Mouse (Mus musculus) T-cell, adult 66 days (primary cell): ENCODE data around the gene Ubxn10. TPM values are rescaled to one million over a fixed set of nuclear protein-coding genes. Genes with fewer than 3 reads are reported as not detected.

ENCODE experiments used
- total RNA-seq, 2 experiments: library from RNA; stranded (reverse); gene quantifications; 3 replicates in 1 of 2; 4 replicates in 1 of 2; pipeline ENCODE4 v1.2.4; 2023

The Ubxn10 gene
- total RNA-seq, result under 1 TPM; 0.20 to 0.24 TPM

DNA sequence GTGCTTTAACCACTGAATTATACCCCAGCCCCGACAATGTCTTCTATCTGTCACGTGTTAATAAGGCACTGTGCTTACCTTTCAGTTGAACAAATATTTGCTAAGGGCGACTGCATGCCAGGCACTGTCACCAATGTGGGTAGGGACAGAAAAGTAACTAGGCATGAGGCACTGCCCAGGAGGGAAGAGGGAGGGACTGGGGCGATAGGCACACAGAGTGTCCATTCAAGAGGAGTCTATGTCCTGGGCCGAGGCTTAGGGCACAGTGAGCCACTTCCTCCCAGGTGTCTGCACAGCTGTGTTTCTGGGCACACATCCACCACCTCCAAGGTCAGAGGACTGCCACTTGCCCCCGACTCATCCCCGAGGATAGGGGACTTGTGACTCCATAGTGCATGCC is at the start of gene Ubxn10:
Gene Ubxn10 (minus strand): TSS at position 137 of the 400 bp plus-strand sequence.

GRCm38 (mm10) chr4:138775435-138775834 is 38.5 kb upstream of the Ubxn10 start, which contains the start of gene Pla2g2d:
TSS of gene Pla2g2d (plus strand) at chr4:138775735.

GRCm38 (mm10) chr4:138757416-138757815 is 20.4 kb upstream of the Ubxn10 start, which contains the start of gene Pla2g2f:
TSS of gene Pla2g2f (minus strand) at chr4:138757626.

GRCm38 (mm10) chr4:138724354-138725126 is 12.4 kb downstream of the Ubxn10 start, which contains the start of gene Pla2g2c:
TSS of gene Pla2g2c (plus strand) at chr4:138724792.

Other genes starting within 250 kb of the Ubxn10 start
- not detected for gene Vwa5b1, start 101.3 kb downstream of the Ubxn10 start, total RNA-seq
- not detected for gene Pla2g2c, start 12.4 kb downstream of the Ubxn10 start, total RNA-seq
- gene Pla2g2f, start 20.5 kb upstream of the Ubxn10 start, total RNA-seq, result not detected
- 1 to 10 TPM in 1 of 2 experiments, under 1 TPM in 1; 0.65 to 1.3 TPM for gene Pla2g2d, start 38.6 kb upstream of the Ubxn10 start, total RNA-seq
- gene Pla2g5, start 126.3 kb upstream of the Ubxn10 start, total RNA-seq, result not detected
- not detected for gene Gm13030, start 136.8 kb upstream of the Ubxn10 start, total RNA-seq
- not detected for gene Pla2g2e, start 140.8 kb upstream of the Ubxn10 start, total RNA-seq
- 10 to 100 TPM in 1 of 2 experiments, 1 to 10 TPM in 1; 9.8 to 12.9 TPM for gene Otud3, start 176.8 kb upstream of the Ubxn10 start, total RNA-seq
- not detected for gene Rnf186, start 229.9 kb upstream of the Ubxn10 start, total RNA-seq
- 10 to 100 TPM; 48.0 to 53.6 TPM for gene Tmco4, start 235.7 kb upstream of the Ubxn10 start, total RNA-seq